Mouse (Mus musculus): ENCODE measurements around the gene Map3k5. TPM values are rescaled to one million over a fixed set of nuclear protein-coding genes. Genes with fewer than 3 reads are reported as not detected.
A peak's percentile ranks its signal among the peaks of the same experiment; 100 is the strongest.

Gene Map3k5
- total RNA-seq, 2 experiments from 2014 or later = 20.5 to 33.3 TPM

- DNase-seq (ENCODE audit: low spot score in 2 of 2) = peak; percentile 83 to 84
These were observed 525 bp upstream of the Map3k5 start for GRCm38 (mm10) chr10:19933511-19934383.

GRCm38 (mm10) chr10:19935295-19935623, 987 bp downstream of the Map3k5 start:
- DNase-seq (ENCODE audit: low spot score in 2 of 2) = peak in 1 of 2 experiments; percentile 23

GRCm38 (mm10) chr10:19935821-19936367, 1.6 kb downstream of the Map3k5 start:
- no peak for DNase-seq (ENCODE audit: low spot score in 2 of 2)

GRCm38 (mm10) chr10:19936961-19937708, 2.9 kb downstream of the Map3k5 start:
- DNase-seq (ENCODE audit: low spot score in 2 of 2) = no peak

GRCm38 (mm10) chr10:19938738-19939137, 4.5 kb downstream of the Map3k5 start:
- DNase-seq (ENCODE audit: low spot score in 2 of 2) = no peak

- DNase-seq (ENCODE audit: low spot score in 2 of 2) = no peak
These were observed 5.0 kb downstream of the Map3k5 start for GRCm38 (mm10) chr10:19939282-19939705.

GRCm38 (mm10) chr10:19940127-19940526, 5.9 kb downstream of the Map3k5 start:
- no peak for DNase-seq (ENCODE audit: low spot score in 2 of 2)

- no peak for DNase-seq (ENCODE audit: low spot score in 2 of 2)
These were observed 6.4 kb downstream of the Map3k5 start for GRCm38 (mm10) chr10:19940626-19941025.

- no peak for DNase-seq (ENCODE audit: low spot score in 2 of 2)
These were observed 6.8 kb downstream of the Map3k5 start for GRCm38 (mm10) chr10:19941063-19941462.

- no peak for DNase-seq (ENCODE audit: low spot score in 2 of 2)
These were observed 7.6 kb downstream of the Map3k5 start for GRCm38 (mm10) chr10:19941914-19942313.

GRCm38 (mm10) chr10:19942621-19943020, 8.3 kb downstream of the Map3k5 start:
- no peak for DNase-seq (ENCODE audit: low spot score in 2 of 2)

- DNase-seq (ENCODE audit: low spot score in 2 of 2) = no peak
These were observed 11.4 kb downstream of the Map3k5 start for GRCm38 (mm10) chr10:19945651-19946050.

- DNase-seq (ENCODE audit: low spot score in 2 of 2) = no peak
These were observed 12.4 kb downstream of the Map3k5 start for GRCm38 (mm10) chr10:19946644-19947043.

- no peak for DNase-seq (ENCODE audit: low spot score in 2 of 2)
These were observed 13.2 kb downstream of the Map3k5 start for GRCm38 (mm10) chr10:19947441-19947840.

- no peak for DNase-seq (ENCODE audit: low spot score in 2 of 2)
These were observed 13.6 kb downstream of the Map3k5 start for GRCm38 (mm10) chr10:19947901-19948300.

- DNase-seq (ENCODE audit: low spot score in 2 of 2) = no peak
These were observed 14.1 kb downstream of the Map3k5 start for GRCm38 (mm10) chr10:19948381-19948780.

- DNase-seq (ENCODE audit: low spot score in 2 of 2) = no peak
These were observed 14.8 kb downstream of the Map3k5 start for GRCm38 (mm10) chr10:19949106-19949505.

- no peak for DNase-seq (ENCODE audit: low spot score in 2 of 2)
These were observed 18.9 kb downstream of the Map3k5 start for GRCm38 (mm10) chr10:19953032-19953761.

GRCm38 (mm10) chr10:19954572-19954971, 20.3 kb downstream of the Map3k5 start:
- DNase-seq (ENCODE audit: low spot score in 2 of 2) = no peak

- no peak for DNase-seq (ENCODE audit: low spot score in 2 of 2)
These were observed 21.5 kb downstream of the Map3k5 start for GRCm38 (mm10) chr10:19955817-19956216.

GRCm38 (mm10) chr10:19956745-19957144, 22.5 kb downstream of the Map3k5 start:
- DNase-seq (ENCODE audit: low spot score in 2 of 2) = no peak
